Mouse (Mus musculus) forebrain, embryonic 14.5 days (tissue): ENCODE results near the gene Mrm1. TPM values are rescaled to one million over a fixed set of nuclear protein-coding genes. Genes with fewer than 3 reads are reported as not detected.
A peak's percentile ranks its signal among the peaks of the same experiment; 100 is the strongest.
"Not testable (repeated sequence)": the region's sequence is repeated elsewhere in the genome, so short reads cannot be mapped to it uniquely, and the experiment has no call there.

Experiments used
- ATAC-seq: fragments of 200-750 bp; cut with Nextera tagmentation; 2 replicates; pipeline ENCODE4 v1.8.0; 2017; ENCODE audit warnings: mild to moderate bottlenecking, moderate library complexity
- DNase-seq: peaks from one replicate; pipeline ENCODE4 v3.0.0-alpha.2; 2015; ENCODE audit warnings: low spot score
- H3K27ac ChIP-seq: fragments of 300-500 bp; sonication (generic); 2 replicates; pipeline ENCODE4 v1.5.1; 2014; ENCODE audit warnings: low read depth, mild to moderate bottlenecking, control low read depth, low read length, moderate library complexity
- H3K27me3 ChIP-seq: fragments of 300-500 bp; sonication (generic); replicated peaks from 2 replicates; pipeline ENCODE4 v1.6.1; 2014; ENCODE audit warnings: low read length, control low read depth, mixed read lengths; ENCODE audit not compliant: control insufficient read depth, insufficient read depth
- H3K36me3 ChIP-seq: fragments of 300-500 bp; sonication (generic); 2 replicates; pipeline ENCODE4 v1.6.1; 2014; ENCODE audit warnings: low read length, control low read depth; ENCODE audit not compliant: control insufficient read depth, insufficient read depth
- H3K4me1 ChIP-seq: fragments of 300-500 bp; sonication (generic); 2 replicates; pipeline ENCODE4 v1.6.1; 2014; ENCODE audit warnings: antibody characterized with exemption, low read length, control low read depth; ENCODE audit not compliant: control insufficient read depth, insufficient read depth
- H3K4me2 ChIP-seq: fragments of 300-500 bp; sonication (generic); 2 replicates; pipeline ENCODE4 v1.6.1; 2014; ENCODE audit warnings: mild to moderate bottlenecking, control low read depth, low read length
- H3K4me3 ChIP-seq: fragments of 300-500 bp; sonication (generic); 2 replicates; pipeline ENCODE4 v1.5.1; 2014; ENCODE audit warnings: low read depth, low read length, control low read depth
- H3K9ac ChIP-seq: fragments of 300-500 bp; sonication (generic); 2 replicates; pipeline ENCODE4 v1.6.1; 2014; ENCODE audit warnings: mild to moderate bottlenecking, low read length, control low read depth, moderate library complexity
- H3K9me3 ChIP-seq: fragments of 300-500 bp; sonication (generic); replicated peaks from 2 replicates; pipeline ENCODE4 v1.6.1; 2016; ENCODE audit warnings: low read length, control low read depth, mixed read lengths; ENCODE audit not compliant: control insufficient read depth
- WGBS: fragments of 180-500 bp; shearing (Covaris S2); extraction: QIAGEN DNeasy Blood & Tissue Kit; methylation state at CpG from one replicate; pipeline ENCODE4 v1.1.7; 2014; 5-methylcytosine and 5-hydroxymethylcytosine counted together
- polyA plus RNA-seq: library from polyadenylated mRNA; unstranded; fragments of >200 nt; fragmentation: Nextera tagmentation; extraction: Ambion mirVana; gene quantifications from 2 replicates; pipeline ENCODE4 v1.2.1, GENCODE M21; 2014

Mrm1 gene
- polyA plus RNA-seq, 1 experiment from 2014 or later, result 12.1 TPM

DNA sequence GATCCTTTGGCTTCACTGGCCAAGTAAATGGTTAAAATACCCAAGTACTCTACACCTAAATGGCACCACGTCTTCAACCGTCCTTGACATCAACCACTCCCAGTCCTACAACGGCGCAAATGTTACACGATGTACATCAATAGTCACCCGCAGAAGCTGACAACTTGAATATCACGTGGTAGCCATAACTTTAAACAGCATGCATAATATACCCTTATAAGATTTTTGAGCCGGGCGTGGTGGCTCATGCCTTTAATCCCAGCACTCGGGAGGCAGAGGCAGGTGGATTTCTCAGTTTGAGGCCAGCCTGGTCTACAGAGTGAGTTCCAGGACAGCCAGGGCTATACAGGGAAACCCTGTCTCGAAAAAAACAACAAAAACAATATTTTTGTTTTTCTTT is 10.2 kb upstream of the Mrm1 start:
- H3K4me2 ChIP-seq, result peak overlapping the region; percentile 85
- H3K27me3 ChIP-seq, H3K27ac ChIP-seq, DNase-seq, H3K9me3 ChIP-seq: not testable (repeated sequence)
- peak overlapping the region; percentile 70; the same call in 1 of the 2 replicates for H3K9ac ChIP-seq
- H3K4me3 ChIP-seq, result peak overlapping the region; percentile 47; the same call in 1 of the 2 replicates
- peaks cover 11% of the 10 kb centered on the region for H3K4me1 ChIP-seq
- peaks cover 40% of the 10 kb centered on the region for H3K36me3 ChIP-seq
- WGBS, result 77% methylated on average over 11 of the region's 11 CpGs
- peak; percentile 27 for ATAC-seq

GRCm38 (mm10) chr11:84828516-84829399 is 9.4 kb upstream of the Mrm1 start, which contains the start of gene Dhrs11:
Dhrs11 (minus strand) TSS chr11:84828994.
- Histone ChIP-seq H3K27me3 (no peaks in the 10 kb centered on the region), H3K9me3 (no peaks in the 10 kb centered on the region), H3K4me3 (peak within 1 kb of the TSS; percentile 47), H3K27ac (no peak within 1 kb of the TSS), H3K4me2 (peak within 1 kb of the TSS; percentile 85), H3K9ac (peak within 1 kb of the TSS; percentile 70), H3K4me1 (peaks cover 11% of the 10 kb centered on the region), H3K36me3 (peaks cover 32% of the 10 kb centered on the region)
- WGBS, result under 1% methylated on average over 62 of the region's 62 CpGs
- peak; percentile 71 for DNase-seq
- ATAC-seq, result peak; percentile 88

- Histone ChIP-seq H3K4me2 (peak overlapping the region; percentile 85), H3K27me3 (no peaks in the 10 kb centered on the region), H3K4me1 (peaks cover 11% of the 10 kb centered on the region), H3K9ac (peak overlapping the region; percentile 70), H3K9me3 (no peaks in the 10 kb centered on the region), H3K4me3 (peak overlapping the region; percentile 47), H3K36me3 (peaks cover 26% of the 10 kb centered on the region), H3K27ac (no peak overlapping the region)
- ATAC-seq, result no peak
- 52% methylated on average over 3 of the region's 3 CpGs for WGBS
- DNase-seq, result no peak
Measured at GRCm38 (mm10) chr11:84827901-84828503, 8.7 kb upstream of the Mrm1 start.

DNA sequence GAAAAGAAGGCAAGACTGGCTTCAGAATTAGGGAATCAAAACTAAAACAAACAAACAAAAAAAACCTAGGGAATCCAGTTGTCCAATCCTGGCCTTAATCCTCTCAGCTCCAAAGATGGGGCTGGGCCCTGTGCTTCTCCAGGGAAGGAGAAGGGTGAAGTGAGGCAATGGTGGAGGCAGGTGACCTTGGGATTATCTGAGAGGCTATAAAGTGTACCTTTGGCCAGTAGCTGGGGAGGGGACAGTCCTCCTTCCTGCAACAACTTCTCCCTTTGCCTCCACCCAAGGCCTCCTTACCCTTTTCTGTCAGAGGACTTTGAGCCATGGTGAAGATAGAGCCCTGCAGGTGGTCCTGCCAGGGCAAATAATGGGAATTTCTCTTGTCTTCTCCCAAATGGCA is 8.2 kb upstream of the Mrm1 start:
- Histone ChIP-seq H3K9me3 (no peaks in the 10 kb centered on the region), H3K36me3 (peaks cover 21% of the 10 kb centered on the region), H3K27me3 (no peaks in the 10 kb centered on the region), H3K4me3 (no peak overlapping the region), H3K27ac (no peak overlapping the region), H3K4me2 (no peak overlapping the region), H3K4me1 (peaks cover 11% of the 10 kb centered on the region), H3K9ac (no peak overlapping the region)
- DNase-seq (no peak), ATAC-seq (no peak)

GRCm38 (mm10) chr11:84826185-84826584 is 6.9 kb upstream of the Mrm1 start:
- Histone ChIP-seq H3K27ac (no peak overlapping the region), H3K4me2 (no peak overlapping the region), H3K4me1 (peaks cover 11% of the 10 kb centered on the region), H3K27me3 (no peaks in the 10 kb centered on the region), H3K9me3 (no peaks in the 10 kb centered on the region), H3K36me3 (peaks cover 8% of the 10 kb centered on the region), H3K4me3 (no peak overlapping the region), H3K9ac (no peak overlapping the region)
- ATAC-seq, result no peak
- peak; percentile 29 for DNase-seq
- 49% methylated on average over 3 of the region's 3 CpGs for WGBS

- 89% methylated on average over 10 of the region's 10 CpGs for WGBS
- H3K9me3 ChIP-seq, result no peaks in the 10 kb centered on the region
- H3K4me2 ChIP-seq, result no peak overlapping the region
- H3K4me3 ChIP-seq, result no peak overlapping the region
- H3K36me3 ChIP-seq, result 0 out of 2 replicates have a peak, but pooled peaks cover 3% of the 10 kb centered on the region
- ATAC-seq (no peak), DNase-seq (no peak)
- no peaks in the 10 kb centered on the region for H3K27me3 ChIP-seq
- H3K27ac ChIP-seq, result no peak overlapping the region
- no peak overlapping the region for H3K9ac ChIP-seq
- H3K4me1 ChIP-seq, result peaks cover 11% of the 10 kb centered on the region
Measured at GRCm38 (mm10) chr11:84825261-84825807, 6.0 kb upstream of the Mrm1 start.

- H3K4me2 ChIP-seq, result no peak overlapping the region
- no peaks in the 10 kb centered on the region for H3K27me3 ChIP-seq
- 74% methylated on average over 10 of the region's 10 CpGs for WGBS
- no peak for ATAC-seq
- no peak overlapping the region for H3K27ac ChIP-seq
- no peak overlapping the region for H3K9ac ChIP-seq
- no peaks in the 10 kb centered on the region for H3K36me3 ChIP-seq
- DNase-seq, result no peak
- no peak overlapping the region for H3K4me3 ChIP-seq
- peaks cover 6% of the 10 kb centered on the region; the same call in 1 of the 2 replicates for H3K4me1 ChIP-seq
- H3K9me3 ChIP-seq, result no peaks in the 10 kb centered on the region
Measured at GRCm38 (mm10) chr11:84823484-84823897, 4.2 kb upstream of the Mrm1 start.

DNA sequence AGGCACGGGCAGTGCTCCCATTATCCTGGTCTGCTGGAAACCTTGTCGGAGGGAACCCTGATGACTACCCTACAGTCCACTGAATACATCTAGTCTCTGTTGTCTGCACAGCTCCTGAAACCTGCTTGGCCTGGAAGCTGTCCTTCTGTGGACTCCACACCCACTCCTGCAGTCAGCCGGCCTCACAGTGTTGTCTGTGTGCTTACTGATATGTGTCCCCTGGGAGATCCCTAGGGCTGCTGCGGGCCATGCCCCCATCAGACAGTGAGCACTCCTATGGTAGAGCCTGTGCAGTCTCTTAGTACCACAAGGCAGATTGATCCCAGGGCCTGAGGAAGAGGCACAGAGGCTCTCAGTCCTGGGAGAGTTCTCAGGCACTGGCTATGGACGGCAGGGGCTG is 3.2 kb upstream of the Mrm1 start:
- WGBS, result 79% methylated on average over 5 of the region's 5 CpGs
- H3K9ac ChIP-seq, result no peak overlapping the region
- H3K4me1 ChIP-seq, result no peaks in the 10 kb centered on the region

More for the DNA sequence above, 3.2 kb upstream of the Mrm1 start:
- Histone ChIP-seq H3K4me3 (no peak overlapping the region), H3K36me3 (no peaks in the 10 kb centered on the region), H3K27ac (no peak overlapping the region), H3K4me2 (no peak overlapping the region), H3K27me3 (no peaks in the 10 kb centered on the region), H3K9me3 (no peaks in the 10 kb centered on the region)
- ATAC-seq (no peak), DNase-seq (no peak)
